Mouse (Mus musculus) frontal cortex, adult 2 months (tissue): Measurements from ENCODE around the gene A3galt2. TPM values are rescaled to one million over a fixed set of nuclear protein-coding genes. Genes with fewer than 3 reads are reported as not detected.
A peak's percentile ranks its signal among the peaks of the same experiment; 100 is the strongest.

ENCODE experiments used
- DNase-seq, 2 experiments: peaks; one replicate each; pipeline ENCODE4 v3.0.0; 2022; ENCODE audit warnings: low spot score in 1 of 2; ENCODE audit errors: extremely low spot score in 1 of 2
- polyA plus RNA-seq: library from polyadenylated mRNA; depleted of rRNA; stranded (reverse); fragments of >200 nt; gene quantifications from 2 replicates; pipeline ENCODE4 v1.2.3, GENCODE M21; 2012; rRNA removed

A3galt2 gene
- 0.90 and 1.0 TPM in 2 replicates for polyA plus RNA-seq

DNA sequence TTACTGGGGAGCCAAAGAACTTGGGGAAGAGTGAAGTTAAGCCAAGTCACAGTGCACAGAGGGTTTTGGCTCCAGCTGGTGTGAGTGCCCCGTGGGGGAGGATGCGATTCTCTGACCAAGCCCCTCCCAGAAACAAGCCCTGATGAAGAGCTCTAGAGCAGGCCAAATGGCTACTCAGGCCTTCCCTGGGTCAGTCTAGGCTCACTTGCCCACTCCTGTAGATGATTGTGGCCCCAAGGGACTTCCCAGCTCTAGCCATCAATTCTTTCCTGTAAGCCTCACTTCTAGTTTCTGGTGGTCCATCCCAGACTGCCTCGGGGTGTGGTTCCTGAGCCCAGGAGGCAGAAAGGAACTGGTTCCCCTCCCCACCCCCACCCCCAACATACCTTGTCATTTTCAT, at the start of gene A3galt2:
Gene A3galt2, plus strand, starts transcription at position 301 of the 400 bp plus-strand sequence.
- no peak for DNase-seq

- DNase-seq, result no peak
Observed at GRCm38 (mm10) chr4:128706626-128707025, 48.5 kb upstream of the A3galt2 start.

GRCm38 (mm10) chr4:128707384-128707783, 47.8 kb upstream of the A3galt2 start:
- no peak for DNase-seq

DNA sequence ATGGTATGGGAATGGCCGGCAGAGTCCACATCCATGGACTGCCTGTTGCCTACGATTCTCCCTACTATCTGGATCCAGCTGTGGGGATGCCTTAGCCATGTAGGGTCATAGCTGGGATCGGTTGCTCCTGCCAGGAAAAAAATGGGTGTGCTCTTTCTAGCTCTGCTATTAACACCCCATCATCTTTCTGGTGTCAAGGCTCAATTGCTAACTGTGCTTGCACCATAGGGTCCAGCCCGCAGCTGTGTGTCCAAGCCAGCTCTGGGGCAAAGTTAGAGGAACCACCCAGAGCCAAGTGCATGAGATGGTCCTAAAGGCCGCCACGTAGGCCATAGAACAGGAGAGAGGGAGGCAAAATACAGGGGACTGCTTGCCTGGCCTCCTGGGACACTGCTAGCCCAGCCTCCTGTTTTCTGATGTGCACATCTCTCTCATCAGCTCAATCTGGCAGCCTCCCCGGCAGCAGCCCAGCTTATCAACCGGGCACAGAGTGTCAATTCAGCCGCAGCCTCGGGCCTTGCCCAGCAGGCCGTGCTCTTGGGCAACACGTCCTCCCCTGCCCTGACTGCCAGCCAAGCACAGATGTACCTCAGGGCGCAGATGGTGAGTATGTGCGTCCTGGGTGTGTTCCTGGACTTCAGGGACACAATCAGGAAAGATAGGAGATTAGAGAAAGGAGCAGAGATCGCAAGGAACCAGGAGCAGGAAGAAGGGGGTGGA, 45.9 kb upstream of the A3galt2 start:
- DNase-seq, result no peak

DNA sequence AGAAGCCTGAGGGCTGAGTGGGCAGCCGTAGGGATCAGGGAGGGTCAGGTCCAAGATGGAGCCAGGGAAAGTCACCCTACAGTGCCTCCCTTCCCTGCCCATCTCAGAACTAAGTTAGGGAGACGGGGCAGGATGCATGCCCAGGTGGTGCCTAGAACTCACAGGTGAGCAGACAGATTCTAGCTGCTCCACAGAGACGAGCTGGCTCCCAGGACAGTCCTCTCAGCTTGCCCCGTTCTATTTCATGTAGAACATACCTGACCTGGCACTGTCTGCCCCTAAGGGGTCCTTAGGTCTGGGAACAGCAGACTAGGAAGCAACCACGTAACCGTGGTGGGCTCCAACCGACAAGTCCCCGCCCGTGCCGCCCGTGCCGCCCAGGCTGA, 45.4 kb upstream of the A3galt2 start:
- no peak for DNase-seq

- DNase-seq, result no peak
Observed at GRCm38 (mm10) chr4:128710286-128710685, 44.9 kb upstream of the A3galt2 start.

- DNase-seq, result no peak
Observed at GRCm38 (mm10) chr4:128710800-128711199, 44.4 kb upstream of the A3galt2 start.

DNA sequence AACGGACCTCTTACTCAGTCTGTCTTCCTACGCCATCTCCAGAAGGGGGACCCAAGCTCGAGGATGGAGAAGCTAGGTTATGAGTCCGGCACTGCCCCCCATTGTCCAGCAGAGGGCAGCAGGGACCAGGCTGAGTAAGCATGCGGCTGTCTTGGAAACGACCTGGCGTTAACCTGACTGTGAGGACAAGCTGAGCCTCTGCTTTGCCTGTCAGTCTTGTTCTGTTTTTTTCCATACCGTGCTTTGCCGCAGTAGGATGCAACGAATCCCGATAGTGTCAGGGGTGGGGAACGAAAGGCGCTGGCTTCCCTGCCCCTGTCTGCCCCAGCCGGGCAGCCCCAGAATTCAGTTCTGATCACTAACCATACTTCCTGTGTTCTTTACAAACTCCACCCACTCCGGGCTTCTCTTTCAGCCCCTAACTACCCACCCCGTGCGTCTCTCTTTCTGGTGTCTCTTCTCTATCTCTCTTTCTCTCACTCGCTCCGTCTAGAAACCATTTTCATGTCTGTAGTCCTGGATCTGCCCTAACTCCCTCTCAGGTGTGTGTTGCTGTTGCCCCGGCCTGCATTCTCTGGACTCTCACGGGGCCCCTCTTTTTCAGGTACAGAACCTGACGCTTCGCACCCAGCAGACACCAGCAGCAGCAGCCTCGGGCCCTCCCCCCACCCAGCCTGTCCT, 43.6 kb upstream of the A3galt2 start:
- peak; percentile 88 to 99 for DNase-seq

DNA sequence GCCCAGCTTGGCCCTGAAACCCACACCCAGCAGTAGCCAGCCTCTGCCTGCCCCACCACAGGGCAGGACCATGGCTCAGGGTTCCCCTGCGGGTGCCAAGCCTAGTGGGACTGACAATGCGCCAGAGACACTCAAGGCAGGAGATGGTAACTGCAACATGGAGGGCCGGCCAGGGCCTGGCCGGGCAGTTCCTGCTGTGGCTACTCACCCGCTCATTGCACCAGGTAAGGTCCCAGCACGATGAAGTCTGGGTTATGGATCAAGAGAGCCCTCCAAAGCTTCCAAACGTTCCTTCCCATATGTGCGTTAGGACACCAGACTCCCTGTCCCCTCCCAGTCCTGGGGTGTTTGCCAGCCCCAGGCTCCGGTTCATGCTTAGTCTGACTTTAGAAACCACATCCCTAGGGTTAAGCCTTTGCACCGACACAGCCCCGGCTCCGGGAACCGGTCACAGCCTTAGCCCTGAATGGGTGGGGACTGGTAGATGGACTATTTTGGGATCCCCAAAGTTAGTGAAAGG, 43.0 kb upstream of the A3galt2 start:
- DNase-seq, result no peak

GRCm38 (mm10) chr4:128712941-128713340, 42.2 kb upstream of the A3galt2 start:
- DNase-seq, result peak in 1 of 2 experiments; percentile 63

DNA sequence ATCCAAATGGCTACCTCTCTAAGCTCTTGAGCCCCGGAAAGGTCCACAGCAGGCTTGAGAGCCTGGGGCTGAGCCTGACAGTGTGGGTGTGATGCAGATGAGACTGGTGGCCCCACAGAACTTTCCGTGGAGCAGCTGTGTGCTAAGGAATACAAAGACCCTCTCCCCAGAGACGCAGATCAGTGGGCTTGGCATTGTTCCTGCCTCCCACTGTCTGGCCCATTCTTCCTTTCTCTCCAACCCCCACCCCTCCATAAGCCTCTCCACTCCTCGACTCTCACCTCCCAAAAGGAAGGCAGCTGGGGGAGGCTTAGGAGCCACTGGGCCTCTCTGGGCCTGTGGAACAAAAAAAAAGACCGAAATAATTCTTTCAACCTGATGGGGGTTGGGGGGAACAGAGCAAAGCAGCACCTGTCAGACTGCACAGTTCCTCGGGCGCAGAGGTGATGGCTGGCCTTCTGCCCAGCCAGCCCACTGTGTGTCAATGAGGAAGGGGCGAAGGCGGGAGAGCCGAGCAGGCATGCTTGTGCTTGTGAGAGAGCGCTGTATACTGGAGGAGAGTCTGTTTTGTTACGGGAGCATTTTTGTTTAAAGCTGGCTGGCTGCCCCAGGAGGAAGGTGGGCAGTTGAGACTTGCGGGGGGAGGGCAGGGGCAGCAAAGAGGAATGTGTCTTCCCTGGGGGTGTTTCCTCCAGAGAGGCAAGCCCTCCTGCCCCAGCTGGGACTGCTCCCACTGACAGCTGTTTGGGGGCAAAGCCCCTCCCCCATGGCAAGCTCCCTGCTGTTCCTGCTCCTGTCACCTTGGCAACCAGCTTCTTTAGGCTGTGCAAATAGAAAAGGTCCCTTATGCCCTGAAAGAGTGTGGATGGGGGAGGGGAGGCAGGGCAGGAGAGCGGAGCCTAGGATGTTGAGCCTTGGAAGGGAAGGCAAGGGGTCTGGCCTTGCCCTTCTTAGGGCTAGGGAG, 39.6 kb upstream of the A3galt2 start:
- DNase-seq, result peak in 1 of 2 experiments; percentile 71

GRCm38 (mm10) chr4:128716279-128716678, 38.9 kb upstream of the A3galt2 start:
- no peak for DNase-seq

GRCm38 (mm10) chr4:128716731-128717130, 38.4 kb upstream of the A3galt2 start:
- DNase-seq, result no peak

DNA sequence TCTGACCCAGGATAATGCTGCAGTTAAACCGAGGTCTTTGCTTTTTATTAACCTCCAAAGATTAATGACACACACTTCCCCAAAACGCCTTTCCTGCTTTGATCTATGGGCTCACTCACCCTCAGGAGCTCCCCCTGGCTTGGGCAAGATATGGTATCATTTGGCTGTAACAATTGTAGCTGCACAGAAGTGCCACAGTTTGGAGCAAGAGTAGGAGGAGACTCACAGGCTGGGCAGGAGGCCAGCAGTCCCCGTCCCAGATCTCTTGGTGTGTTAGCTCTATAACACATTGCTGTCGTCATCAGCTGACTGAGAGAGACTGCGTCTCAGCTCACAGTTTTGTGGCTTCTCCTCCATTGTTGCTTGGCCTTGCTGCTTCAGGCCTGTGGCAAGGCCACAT, 35.1 kb upstream of the A3galt2 start:
- DNase-seq, result peak in 1 of 2 experiments; percentile 81

- no peak for DNase-seq
Observed at GRCm38 (mm10) chr4:128721061-128721648, 34.0 kb upstream of the A3galt2 start.

- DNase-seq, result no peak
Observed at GRCm38 (mm10) chr4:128721761-128722160, 33.4 kb upstream of the A3galt2 start.

DNA sequence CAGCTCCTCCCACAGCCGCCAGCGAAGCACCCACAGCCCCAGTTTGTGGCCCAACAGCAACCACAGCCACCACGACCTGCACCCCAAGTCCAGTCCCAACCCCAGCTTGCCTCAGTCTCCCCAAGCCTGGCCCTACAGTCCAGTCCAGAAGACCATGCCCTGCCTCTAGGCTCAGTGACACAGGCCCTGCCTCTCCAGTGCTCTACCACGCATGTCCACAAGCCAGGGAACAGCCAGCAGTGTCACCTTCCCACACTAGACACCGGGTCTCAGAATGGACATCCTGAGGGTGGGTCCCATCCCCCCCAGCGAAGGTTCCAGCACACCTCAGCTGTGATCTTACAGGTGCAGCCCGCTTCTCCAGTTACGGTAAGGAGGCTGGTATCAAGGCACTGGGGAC, 32.2 kb upstream of the A3galt2 start:
- no peak for DNase-seq

DNA sequence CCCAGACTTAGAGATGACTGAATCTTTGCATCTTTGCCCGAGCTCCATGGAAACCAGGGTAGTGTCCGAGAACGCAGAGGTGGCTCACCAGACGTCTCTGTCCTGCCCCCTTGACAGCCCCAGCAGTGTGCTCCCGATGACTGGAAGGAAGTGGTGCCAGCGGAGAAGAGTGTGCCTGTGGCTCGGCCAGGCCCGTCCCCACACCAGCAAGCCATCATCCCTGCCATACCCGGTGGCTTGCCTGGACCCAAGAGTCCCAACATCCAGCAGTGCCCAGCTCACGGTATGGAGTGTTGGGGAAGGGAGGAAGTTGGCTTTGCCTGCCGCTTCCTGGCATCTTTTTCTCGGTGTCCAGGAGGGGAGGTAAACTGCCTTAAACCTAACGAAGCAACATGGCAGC, 31.7 kb upstream of the A3galt2 start:
- DNase-seq, result no peak

GRCm38 (mm10) chr4:128724059-128724458, 31.1 kb upstream of the A3galt2 start:
- peak in 1 of 2 experiments; percentile 54 for DNase-seq

- peak in 1 of 2 experiments; percentile 73 for DNase-seq
Observed at GRCm38 (mm10) chr4:128727019-128727720, 28.0 kb upstream of the A3galt2 start.
